Mouse (Mus musculus): Measurements from ENCODE around the gene Map3k20. TPM values are rescaled to one million over a fixed set of nuclear protein-coding genes. Genes with fewer than 3 reads are reported as not detected.

Gene Map3k20
- total RNA-seq, 2 experiments from 2014 or later, result 71.7 to 82.8 TPM

DNA sequence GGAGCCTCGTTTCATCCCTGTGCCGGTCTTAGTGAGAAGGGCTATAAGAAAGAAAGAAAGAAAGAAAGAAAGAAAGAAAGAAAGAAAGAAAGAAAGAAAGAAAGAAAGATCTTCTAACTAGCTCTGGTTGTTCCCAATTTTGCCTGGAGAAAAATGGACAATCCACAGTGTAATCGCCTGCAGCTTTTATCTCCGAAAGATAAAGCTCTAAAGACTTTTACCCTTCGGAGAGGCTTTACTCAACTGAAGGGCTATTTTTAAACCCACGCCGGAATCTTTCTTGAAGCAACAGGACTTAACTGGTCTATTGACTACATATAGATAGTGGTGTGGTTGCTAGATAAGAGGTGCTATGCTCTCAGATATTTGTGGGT lies 190.0 kb downstream of the Map3k20 start:
- ATAC-seq (replicated peaks; ENCODE audit: poor library complexity, severe bottlenecking), result 0 out of 2 replicates have a peak, but pooled peaks have one; percentile 1

DNA sequence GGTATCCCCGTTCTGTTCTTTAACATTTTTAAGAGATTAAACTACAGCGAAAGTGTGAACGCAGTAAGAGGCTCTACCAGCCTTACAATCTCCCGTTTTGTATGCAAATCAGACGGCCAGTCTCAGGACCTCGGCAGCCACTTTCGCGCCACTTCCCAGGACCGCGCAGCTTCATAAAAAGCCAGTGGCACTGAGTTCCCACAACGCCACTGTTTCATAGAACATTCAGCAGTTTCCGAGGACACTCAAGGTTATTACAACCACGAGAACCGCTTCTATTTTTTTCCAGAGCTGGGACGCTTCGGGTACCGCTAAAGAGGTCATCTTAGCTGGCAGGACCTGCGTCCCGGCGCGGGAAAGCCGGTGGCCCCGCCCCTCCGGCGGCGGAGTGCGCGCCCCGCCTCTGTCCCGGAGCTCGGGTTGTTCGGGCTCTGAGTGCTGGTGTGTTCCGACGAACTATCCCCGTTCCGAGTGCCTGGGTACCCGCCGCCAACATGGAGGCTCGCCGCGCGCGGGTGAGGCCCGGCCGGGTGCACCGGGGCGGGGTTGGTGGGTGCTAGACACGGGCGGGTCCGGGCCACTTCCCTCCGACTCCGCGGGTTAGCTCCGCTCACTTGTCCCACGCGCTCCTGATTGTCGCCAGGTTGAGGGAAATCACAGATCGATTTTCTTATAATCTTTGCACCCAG lies 190.5 kb downstream of the Map3k20 start, which contains the start of gene Cdca7:
Gene Cdca7 (plus strand): TSS at position 363 of the 689 bp plus-strand sequence.
- peak; percentile 68 for ATAC-seq (replicated peaks; ENCODE audit: poor library complexity, severe bottlenecking)

DNA sequence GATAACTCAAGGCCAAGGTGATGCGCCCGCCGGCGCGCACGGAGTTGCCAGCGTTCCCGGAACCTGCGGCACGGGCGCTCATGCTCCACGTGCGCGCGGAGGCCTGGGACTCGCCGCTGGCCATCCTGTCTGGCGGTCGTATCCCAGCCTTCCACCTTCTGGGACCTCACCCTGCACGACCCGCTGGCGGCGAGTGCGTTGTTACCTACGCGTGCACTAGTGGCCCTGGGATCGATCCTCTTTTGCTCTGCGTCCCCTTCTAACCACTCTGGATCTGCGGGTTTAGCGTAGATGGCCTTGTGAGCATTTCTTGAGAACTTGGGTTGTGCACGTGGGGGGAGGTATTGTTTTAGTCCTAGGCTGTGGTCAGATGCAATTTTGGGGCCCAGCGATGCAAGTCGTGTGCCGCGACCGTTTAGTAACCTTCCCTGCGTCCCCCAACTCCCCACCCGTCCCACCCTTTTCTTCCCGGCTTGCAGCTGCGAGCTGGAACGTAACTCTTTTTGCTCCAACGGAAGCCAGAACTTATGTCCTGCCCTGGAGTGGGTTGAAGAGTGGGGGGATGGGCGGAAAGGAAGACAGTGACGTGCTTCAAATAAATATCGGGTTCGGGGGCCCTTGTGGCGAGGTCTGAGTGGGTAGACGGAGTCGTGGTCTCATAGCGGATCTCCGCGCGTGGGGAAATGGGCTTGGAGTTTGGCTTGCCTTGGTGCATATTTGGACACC lies 191.2 kb downstream of the Map3k20 start:
- peak; percentile 21 for ATAC-seq (replicated peaks; ENCODE audit: poor library complexity, severe bottlenecking)

DNA sequence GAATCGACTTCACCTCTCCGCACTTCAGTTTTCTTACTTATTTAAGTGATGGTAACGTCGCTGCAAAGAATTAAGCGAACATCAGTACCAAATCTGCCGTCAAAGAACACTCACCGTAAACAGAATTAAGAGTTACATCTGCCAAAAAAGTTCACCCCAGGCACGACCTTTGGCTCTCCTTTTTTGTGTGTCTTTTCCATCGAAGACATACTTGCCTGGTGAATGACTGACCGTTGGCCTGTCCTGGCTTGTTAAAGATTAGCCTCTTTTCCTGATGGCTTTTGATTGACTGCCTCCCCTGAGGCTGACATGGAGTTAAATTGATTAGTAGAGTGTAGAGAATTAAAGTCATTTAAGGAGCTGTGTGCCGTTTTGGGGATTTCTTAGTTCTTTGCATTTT lies 191.8 kb downstream of the Map3k20 start:
- ATAC-seq (replicated peaks; ENCODE audit: poor library complexity, severe bottlenecking), result no peak

DNA sequence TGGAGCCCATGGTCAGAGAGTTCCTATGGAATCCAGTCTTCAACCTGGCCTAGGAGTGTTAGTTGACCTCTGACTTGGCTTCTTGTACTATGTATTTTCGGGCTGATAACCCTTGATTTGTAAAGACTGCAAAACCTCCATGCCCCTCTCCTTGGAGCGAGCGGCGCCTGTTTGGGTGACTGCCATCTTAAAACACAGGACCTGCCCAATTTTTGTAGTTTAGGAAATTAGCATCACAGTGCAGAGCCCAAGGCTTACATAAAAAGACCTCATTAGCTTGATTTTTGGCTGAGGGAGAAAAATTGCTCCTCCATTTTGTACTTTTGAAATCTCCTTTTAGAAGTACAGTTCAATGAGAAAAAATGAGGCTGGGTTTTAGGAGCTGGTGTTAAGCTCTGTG lies 192.7 kb downstream of the Map3k20 start:
- ATAC-seq (replicated peaks; ENCODE audit: poor library complexity, severe bottlenecking), result no peak

DNA sequence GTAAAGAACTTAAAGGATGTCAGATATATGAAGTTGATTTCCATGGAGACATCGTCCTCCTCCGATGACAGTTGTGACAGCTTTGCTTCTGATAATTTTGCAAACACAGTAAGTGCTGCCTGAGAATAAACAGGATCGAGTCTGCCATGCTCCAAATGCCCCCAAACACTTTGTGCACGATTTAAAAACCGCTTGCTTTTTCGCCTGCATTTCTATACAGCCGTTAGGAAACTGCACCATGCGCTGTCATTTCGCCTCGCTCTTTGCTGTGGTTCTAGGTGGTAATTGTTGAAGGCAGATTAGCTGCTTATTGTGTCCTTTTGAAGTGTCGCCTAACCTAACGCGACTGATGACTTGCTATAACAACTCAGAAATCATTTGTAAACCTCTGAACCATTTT lies 193.5 kb downstream of the Map3k20 start:
- ATAC-seq (replicated peaks; ENCODE audit: poor library complexity, severe bottlenecking), result no peak

DNA sequence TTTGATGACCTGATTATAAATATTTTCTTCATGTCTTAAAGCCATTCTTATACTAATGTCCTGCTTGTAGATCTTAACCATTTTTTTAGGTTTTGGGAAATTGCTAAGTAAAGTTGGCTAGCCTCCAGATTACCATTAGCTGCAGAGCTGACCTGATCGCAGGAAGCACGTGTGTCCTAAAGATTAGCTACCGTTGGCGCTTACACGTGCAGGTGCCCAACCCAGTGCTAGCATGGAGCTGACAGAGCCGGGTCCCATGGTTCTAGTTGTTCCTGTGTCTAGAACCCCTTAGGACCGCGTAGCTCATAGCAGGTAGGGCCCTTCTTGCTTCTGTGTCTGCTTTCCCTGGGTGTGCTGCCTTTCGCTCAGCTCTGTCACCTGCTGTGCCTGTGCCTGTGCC lies 194.4 kb downstream of the Map3k20 start:
- ATAC-seq (replicated peaks; ENCODE audit: poor library complexity, severe bottlenecking), result no peak

DNA sequence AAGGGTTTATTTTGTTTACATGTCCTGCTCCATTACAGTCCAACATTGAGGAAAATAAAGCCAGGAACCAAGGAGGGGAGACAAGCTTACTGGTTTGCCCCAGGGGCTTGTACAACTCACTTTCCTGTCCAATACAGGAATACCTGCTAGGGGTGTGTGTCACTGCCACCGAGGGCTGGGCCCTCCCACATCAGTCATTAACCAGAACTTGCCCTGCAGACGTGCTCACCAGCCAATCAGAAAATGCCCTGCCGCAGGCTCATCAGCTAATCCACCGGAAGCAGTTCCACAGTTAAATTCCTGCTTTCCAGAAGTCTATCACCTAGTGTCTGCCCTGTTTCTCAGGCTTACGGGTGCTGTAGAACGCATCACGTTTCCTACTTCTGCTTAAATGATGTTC lies 206.2 kb downstream of the Map3k20 start:
- no peak for ATAC-seq (replicated peaks; ENCODE audit: poor library complexity, severe bottlenecking)

Other genes with a start within 250 kb of the Map3k20 start
- 231 and 236 TPM in 2 replicates for gene Cdca7, start 190.5 kb downstream of the Map3k20 start, total RNA-seq (2014; fragmentation: Nextera tagmentation)
- gene Cdca7, start 190.5 kb downstream of the Map3k20 start, total RNA-seq (2017), result 240 and 269 TPM in 2 replicates